Mouse (Mus musculus) 416B (cell line): ENCODE measurements around the gene Mpped1.

ENCODE experiments used
- DNase-seq: peaks from one replicate; pipeline ENCODE4 v3.0.0; 2011; ENCODE audit warnings: low read depth

The Mpped1 gene

DNA sequence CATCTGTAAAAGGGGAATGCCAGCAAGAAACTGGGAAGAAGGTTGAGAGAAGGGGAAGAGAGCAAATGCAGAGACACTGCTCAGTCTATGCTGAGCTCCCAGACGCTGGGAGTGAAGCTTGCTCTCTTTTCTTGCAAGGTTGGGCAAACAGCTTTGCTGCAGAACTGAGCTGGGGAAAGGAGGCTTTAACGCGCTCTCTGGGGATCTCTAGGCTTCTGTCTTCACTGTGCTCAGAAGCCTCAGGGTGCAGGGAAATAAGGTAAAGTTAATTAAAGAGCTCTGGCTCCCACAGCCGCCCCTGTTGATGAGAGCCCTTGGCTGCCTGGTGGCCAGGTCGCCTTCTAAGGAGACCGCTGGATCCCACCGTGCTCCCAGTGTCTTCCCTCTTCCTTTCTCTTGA, 17.7 kb downstream of the Mpped1 start:
- no peak for DNase-seq

DNA sequence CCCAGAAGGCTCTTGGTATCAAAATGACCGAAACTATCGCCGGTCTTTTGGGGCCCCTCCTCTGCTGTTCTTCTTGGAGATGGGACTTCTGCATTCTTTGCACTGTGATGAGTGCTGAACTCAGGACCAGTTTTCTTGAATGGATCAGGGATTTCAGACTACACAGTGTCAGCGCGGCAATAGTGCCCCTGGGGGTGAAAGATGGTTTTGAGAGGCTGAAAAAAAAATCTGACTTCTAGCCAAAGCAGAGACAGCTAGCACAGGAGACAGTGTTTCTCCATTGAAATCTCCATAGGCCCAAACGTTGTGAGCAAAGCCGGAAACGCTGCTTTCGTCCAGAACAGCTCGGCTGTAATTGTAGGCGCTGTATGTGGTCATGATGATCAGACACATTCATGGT, 19.7 kb downstream of the Mpped1 start:
- DNase-seq: no peak

DNA sequence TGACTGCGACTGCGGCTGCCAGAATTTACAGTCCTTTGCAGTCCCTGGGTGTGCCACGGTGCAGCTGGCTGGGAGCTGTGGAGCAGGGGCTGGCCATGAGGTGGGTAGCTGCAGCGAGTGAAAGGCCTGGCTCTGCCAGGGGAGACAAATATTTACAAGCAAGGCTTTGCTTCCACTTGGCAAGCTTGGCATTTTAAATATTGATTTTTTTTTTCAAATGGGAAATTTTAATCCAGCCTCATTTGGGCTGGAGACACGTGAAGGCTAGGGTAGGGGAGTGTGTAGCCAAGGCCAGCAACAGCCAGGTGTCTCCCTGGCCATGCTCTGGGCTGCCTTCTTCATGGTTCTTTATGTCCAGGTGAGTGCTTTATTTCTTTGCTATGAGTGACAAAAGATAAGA, 21.7 kb downstream of the Mpped1 start:
- DNase-seq: no peak

DNA sequence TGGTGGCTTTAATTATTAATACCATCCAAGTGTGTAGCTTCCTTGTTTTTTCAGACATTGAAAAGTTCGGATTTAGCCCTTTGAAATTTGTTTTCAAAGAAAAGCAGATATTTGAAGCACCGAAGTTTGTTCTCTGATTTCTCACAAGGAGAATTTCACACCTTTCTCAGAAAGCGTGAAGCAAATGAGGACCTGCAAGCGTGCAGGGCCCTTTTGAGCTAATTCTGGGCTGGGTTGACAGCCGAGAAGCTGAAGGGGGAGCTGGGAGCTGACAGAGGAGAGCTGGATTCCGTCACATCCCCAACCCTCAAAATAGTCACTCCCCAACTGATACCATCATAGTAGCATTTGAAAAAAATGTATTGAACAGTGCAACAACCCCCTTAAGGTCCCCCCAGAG, 34.8 kb downstream of the Mpped1 start:
- no peak for DNase-seq

DNA sequence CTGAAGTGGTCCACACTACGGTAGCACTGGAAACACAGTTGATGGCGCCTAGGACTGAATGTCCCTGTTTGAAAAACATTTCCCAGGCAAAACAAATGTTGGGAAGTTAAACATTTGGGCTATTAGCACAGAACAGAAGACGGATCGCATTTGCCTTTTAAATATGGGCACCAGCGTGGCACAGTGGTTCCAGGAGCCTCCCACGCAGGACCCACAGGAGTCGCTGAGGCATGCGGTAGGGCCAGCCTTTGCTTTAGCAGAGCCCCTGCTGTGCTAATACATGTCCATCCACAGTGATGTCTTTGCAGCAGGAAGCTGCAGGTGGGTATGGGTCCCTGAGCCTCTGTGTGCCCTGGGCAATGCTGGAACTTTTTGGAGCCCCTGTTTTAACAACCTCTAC, 48.7 kb downstream of the Mpped1 start:
- no peak for DNase-seq

DNA sequence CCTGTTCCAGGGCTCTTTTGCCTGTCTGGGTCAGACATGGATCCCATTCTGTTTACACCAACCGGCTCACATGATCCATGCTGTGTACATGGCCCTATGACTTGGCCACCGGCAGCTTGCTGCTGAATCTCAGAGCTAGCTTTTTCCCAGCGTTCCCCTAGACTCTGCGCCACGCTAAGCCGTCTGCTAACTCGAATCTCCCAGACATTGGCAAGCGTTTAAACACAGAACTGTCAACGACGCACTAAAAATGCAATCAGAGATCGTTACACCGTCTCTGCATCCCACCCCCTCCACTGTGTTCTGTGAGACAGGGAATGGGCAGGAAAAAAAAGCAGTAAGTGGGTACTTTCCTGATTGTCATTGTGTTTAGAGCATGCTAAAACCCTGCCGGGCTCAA, 50.0 kb downstream of the Mpped1 start:
- DNase-seq: no peak

DNA sequence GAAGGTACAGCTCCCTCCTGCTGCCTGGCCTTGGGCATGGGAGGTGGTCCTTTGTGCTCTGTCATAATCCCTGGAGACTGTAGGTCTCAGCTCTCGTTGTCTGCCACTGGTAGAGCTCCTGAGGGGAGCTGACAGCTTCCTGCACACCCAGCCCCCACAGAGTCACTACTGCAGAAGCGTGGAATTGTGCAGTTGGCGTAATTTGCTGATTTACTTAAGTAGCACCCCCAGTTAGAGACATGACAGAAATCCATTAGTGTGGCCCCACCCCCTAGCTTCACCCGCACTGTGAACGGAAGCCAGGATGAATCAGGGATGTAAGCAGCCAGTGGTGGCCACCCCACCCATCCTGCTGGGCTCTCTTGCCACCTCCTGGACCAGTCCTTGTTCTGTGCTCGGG, 53.0 kb downstream of the Mpped1 start:
- no peak for DNase-seq

DNA sequence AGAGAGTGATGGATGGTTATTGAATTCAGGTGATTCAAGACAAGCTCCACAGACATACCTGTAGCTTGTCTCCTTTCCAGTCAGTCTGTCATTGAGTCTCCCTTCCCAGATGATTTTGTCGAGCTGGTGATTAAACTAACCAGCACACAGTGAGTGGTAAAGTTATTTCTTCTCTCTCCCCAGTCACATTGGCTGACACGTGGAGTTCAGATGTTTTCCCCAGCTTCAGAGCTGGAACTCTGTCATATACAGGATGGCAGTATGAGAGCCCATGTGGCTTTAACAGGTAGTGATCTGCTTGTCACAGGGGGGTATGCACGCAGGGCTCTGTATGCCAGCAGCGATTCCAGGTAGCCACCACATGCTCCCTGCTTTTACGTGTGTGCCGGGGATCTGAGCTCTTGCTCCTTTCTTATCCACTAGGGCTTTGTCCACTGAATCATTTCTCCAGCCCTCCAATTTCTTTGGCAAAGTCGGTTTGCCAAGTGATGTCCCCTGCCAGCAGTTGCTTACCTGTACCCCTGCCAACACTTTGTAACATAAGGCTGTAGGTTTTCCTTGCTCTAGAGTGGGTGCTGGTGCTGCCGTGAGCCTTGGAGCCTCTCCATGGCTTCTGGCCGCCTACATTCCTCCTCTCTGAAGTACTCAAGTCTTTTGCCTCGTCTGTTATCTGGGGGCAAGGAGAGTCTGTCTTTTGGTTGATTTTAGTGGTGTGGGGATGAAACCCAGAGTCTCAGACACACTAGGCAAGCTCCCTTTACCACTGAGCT, 61.9 kb downstream of the Mpped1 start:
- DNase-seq: no peak

DNA sequence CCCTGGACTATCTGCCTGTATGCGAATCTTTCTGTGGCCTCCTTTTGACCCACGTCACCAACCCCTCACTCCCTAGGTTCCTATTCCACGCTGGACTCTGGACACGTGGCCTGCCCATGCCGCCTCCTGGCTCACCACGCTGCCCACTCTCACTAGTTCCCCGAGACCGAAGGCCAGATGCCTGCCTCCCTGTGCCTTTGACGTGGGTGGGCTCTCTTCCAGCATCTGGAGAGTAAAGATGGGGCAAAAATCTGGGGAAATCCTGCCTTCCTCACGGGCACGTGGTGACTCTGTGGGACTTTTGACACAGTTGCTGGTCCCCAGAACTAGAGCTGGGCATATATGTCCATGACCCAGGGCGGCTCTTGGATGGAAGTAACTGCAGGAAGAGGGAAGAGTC, 63.2 kb downstream of the Mpped1 start:
- no peak for DNase-seq

DNA sequence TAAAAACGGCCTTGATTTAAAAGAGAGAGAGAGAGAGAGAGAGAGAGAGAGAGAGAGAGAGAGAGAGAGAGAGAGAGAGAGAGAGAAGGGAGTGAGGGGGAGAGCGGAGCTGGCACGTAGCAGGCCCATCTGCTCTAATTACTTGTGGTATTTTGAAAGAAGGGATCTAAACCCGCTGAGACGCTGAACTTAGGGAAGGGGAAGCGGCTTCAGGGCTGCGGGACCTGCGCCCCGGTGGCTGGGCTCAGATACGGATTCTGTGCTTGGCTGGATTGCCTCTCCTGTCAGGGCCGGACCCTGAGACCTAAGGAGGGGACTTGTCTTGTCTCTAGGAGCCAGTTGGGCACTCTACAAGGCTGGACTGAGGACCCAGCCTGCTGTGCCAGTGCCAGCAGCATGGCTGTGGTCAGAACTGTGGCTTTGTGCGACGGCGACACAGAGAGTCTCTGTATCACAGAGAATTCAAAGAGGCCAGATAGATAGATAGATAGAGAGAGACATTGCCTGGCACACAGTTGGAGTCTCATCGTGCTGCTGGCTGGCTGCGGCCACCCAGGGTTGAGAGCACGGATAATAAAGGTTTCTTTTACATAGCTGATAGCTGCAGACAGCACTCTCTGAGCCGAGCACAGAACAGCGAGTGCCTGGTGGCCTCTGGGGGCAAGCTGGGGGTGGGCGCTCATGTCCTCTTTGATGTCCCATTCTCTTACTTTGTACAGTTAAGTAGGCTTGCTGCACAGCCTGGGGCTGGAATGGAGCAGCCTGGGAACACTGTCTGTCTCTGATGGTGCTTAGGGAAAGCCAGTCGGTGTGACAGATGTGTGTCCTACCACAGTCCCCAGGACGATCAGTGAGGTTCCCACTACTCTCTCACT, 63.9 kb downstream of the Mpped1 start:
- no peak for DNase-seq

DNA sequence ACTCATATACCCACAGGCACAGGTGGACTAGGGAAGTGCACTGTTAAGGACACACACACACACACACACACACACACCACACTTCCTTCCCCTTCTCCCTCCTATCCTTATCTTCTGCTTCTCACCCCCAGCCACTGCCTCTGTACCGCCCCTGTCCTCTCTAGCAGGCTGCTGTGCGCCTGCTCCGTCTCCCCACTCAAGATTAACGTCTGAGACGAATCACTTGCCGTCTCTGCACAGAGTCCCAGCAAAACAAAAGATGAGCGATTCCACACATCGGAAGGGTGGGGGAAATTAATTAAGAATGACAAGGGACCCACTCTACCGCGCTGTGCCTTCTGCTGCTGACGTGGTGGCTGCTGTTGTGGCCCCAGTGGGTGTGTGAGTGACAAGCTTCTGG, 66.5 kb downstream of the Mpped1 start:
- no peak for DNase-seq

DNA sequence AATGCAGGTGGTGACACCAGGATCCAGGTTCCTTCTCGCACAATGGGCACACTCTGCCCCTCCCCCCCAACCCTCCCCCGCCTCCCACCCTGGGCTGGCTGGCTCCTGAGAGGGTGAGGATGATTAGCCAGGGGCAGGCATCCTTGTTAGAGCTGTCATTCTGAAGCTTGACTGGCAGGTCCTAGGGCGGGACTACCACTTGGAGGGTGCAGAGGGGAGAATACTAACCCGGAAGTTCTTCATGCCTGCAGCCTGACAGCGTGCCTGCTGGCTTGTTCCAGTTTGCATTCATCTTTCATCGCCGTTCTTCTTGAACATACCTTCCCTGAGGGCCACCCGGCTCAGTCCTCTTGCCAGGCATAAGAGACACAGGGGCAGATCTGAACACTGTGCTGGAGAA, 67.3 kb downstream of the Mpped1 start:
- DNase-seq: no peak

DNA sequence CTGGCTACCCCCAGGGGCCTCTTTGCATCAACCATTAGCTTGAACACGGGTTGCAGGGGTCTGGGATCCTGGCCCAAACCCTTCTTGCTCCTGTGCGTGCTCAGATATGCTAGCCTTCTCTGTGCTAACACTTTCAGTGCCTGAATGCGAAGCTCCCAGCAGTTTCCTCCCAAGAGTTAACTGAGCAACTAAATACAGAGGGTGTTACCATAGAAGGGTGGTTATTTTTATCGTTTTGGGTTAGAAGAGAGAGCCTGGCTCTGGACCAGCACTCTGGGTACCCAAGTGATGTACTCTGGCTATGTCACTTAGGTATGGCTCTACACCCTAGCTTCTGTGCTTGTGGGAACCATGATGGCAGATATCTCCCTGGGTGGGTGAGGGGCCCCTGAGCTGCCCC, 68.2 kb downstream of the Mpped1 start:
- DNase-seq: no peak

DNA sequence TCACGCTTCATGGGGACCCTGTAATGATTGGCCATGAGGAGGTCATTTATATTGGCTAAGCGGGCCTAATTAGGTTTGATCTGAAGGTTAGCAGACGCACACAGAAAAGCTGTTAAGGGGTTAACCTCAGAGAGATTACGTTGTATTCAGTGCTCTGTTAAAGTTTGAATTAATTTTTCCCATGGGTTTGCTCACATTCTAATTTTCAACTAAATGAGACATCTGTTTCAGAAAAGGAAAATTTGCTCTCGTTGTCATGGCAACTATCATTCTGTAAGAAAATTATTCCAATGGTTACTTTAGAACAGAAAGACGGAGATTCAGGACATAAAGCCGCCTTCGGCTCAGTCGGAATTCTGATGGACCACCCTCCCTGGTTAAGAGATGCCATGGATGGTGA, 68.9 kb downstream of the Mpped1 start:
- DNase-seq: no peak

DNA sequence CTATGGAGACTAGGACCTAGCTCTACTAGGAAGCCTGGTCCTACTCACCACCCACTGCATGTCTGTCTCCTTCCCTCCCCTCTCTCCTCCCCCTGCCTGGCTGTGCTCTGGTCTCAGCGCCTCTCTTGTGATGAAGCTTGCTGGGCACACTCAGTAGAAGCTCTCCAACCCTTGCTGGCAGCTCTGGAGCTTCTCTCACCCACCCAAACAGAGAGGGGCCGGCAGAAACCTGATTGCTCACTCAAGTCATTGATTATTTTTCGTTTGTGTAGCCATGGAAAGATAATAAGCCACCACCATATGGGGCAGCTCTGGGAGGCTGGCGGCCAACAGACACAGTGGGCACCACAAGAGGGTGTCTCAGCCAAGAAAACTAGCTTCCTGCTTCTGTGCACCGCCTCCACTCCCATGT, 74.1 kb downstream of the Mpped1 start:
- DNase-seq: no peak

DNA sequence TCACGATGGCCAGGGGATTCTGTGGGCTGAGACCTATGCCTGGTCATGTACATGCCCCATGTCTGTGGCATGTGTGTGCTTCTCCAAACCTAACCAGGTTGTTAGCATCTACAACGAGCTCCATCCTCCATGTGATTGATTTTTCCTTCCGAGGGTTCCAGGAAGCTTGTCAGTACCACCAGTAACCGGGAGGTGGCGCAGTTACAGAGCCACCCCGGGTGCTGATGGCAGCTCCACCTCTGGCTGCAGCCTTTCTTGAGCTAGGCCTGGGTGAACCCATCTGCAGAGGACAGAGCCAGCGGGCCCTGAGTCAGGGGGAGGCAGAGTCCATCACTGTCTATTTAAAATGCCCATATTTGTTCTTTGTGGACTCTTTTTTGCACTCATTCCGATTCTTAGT, 77.9 kb downstream of the Mpped1 start:
- peak; percentile 17 for DNase-seq

DNA sequence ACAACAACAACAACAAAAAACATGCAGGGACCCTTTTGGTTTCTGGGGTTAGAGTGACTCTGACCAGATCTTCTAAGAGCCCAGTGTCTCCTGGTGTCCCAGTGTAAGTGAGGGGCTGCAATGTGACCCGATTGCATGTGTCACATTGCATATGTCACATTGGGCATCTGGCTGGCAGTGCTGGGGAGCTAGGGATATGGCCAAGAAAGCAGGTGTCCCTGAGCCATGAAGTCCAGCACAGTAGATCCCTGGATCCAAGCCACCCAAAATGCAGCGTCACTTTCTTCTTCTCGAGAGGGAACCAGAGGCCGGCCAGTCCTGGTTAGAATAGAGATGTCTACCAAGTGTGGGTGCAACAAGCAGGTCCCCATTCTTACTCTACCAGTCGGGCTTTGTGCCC, 86.4 kb downstream of the Mpped1 start:
- no peak for DNase-seq

DNA sequence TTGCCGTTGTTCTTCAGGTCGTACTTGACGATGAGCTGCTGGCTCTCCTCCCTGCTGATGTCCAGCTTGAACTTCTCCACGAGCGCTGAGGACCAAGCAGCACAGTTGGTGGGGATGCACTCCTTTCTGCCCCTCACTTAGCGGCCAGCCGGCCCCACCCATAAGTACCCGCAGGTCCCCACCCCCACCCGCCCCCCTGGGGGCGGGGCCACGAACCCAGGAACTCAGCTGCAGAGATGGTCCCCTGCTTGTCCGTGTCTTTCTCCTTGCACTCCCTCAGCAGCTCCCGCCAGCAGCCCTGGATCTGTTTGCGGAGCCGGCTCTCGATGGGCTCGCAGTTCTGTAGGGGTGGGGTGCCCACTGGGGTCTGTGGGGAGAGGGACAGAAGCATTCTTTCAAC, 91.7 kb downstream of the Mpped1 start:
- no peak for DNase-seq

DNA sequence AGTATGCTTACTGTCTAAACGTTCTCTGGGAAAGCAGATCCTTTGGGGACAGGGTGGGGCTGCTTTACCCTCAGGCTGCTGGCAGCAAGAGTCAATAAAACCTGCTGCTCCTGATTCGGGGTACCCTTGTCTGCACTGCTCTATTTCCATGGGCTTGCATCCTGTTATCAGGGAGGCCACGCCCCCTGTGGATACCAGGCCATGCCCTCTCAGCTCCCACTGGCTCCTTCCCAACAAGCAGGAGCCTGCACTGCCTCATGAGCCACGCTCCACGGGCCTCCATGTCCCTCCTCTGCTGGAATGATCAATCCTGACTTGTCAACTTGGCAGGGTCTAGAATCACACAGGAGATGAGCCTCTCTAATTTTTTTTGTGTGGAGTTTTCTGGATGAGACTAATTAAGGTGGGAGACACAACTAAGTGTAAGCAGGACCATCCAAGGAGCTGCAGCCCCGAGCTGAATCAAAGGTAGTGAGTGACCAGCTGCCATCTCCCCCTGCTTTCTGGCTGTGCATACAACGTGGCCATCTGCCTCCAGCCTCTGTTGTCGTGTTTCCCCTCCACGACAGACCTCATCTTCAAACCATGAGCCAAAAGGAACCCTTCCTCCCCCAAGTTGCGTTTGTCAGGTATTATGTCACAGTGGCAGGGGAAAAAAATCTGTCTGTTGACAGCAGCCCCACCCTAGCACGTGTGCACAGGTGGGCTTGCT, 98.0 kb downstream of the Mpped1 start:
- no peak for DNase-seq

DNA sequence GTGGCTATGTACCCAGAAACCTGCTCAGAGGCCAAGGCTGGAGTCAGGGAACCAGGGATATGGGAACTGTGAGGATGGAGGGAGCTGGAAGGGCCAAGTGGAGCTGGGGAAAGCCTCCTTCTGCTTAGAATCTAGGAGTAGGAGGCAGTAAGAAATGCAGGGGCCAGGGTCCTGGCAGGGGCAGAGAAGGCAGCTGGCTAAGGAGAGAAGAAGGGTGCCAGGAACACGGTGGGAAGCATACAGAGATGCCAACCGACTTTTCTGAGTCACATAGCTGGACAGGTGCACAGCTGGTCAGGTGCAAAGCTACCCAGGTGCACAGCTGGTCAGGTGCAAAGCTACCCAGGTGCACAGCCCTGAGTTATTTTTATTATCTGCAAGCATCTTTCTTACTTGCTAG, 98.6 kb downstream of the Mpped1 start:
- no peak for DNase-seq

DNA sequence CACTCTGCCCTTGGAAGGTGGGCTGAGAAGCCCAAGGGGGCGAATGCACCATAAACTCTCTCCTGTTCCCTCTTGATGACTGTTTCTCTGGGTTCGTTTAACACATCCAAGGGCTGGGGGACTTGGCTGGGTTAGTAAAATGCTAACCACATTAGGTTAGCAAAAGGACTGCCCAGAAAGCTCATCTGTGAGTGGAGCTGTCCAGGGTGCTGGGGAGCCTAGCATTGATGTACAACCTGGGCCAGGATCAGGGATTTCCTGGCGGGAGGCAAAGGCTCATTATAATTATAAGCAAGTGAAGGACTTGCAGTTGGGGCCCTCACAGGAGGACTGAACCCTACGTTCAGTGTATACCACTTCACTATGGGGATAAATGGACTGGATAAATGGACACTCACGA, 100.6 kb downstream of the Mpped1 start:
- peak; percentile 27 for DNase-seq

DNA sequence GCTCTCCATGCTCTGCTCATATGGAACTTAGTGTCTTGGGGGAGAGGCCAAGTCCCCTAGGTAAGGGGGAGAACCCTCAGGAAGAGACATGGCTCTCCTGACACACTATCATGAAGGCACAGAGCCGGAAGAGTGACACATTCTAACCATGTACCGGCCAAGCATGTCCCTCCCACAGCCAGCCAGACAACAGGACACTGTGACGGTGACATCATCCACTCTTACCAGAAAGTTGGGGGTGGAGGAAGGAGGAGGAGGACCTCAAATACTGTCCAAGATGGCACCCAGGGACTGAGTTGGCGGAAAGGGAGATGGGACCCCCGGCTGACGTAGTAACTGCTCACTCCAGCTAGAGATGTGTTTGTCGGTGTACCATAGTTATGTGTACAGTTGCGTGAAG, 104.6 kb downstream of the Mpped1 start:
- peak; percentile 5 for DNase-seq

DNA sequence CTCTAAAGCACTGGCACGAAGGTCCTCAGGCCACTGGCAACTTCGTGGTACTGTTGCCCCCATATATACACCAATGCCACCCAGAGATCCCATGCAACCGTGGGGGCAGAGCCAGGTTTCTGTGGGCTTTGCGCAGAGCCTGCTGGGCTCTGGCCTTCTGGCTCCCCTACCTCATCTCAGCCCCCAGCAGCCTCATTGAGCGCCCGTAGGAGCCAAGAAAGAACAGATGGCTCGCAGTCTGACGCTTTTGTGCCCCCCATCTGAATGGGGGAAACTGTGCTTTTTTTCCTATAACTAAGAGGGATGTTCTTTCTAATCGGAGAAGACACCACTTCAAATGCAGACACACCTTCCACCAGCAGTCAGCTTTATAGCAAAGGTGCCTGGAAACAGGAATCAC, 105.0 kb downstream of the Mpped1 start:
- no peak for DNase-seq
